Mouse (Mus musculus) retina, postnatal 7 days (tissue): ENCODE data around the gene Cdc25b.

Experiments used
- DNase-seq: peaks from one replicate; pipeline ENCODE4 v3.0.0-alpha.2; 2012; ENCODE audit warnings: low read depth, low spot score

Gene Cdc25b

DNA sequence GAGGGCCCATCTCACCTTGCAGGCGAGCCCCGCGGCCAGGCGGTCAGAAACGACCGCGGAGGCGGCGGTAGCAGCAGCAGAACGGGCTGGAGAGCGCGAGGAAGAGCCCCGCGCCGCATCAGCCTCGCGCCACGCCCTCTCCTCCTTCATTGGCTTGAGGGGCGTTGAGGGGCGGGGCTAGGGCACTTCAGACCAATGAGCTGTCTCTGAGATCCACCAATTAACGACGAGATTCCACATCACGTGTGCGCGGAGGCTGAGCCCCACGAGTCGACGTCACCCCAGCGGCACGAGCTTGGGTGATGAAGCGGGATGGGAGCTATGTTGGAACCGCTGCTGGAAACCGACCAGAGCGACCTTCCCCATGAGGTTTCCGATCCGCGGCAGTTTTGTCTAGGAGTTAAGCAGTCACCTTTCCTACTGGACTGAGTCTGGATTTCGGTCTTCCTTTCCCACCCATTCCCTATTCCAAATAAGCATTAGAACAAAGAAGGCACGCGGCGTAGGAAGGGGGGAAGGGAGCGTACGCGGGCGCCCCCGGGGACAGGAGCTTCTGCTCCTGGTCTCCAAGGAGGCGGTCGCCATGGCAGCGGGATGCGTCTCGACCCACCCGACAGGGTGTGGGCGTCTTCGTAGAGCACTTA, 26.7 kb upstream of the Cdc25b start, which contains the start of gene 1700037H04Rik:
Gene 1700037H04Rik (minus strand): TSS at position 144 of the 644 bp plus-strand sequence.
- peak; percentile 97 for DNase-seq

DNA sequence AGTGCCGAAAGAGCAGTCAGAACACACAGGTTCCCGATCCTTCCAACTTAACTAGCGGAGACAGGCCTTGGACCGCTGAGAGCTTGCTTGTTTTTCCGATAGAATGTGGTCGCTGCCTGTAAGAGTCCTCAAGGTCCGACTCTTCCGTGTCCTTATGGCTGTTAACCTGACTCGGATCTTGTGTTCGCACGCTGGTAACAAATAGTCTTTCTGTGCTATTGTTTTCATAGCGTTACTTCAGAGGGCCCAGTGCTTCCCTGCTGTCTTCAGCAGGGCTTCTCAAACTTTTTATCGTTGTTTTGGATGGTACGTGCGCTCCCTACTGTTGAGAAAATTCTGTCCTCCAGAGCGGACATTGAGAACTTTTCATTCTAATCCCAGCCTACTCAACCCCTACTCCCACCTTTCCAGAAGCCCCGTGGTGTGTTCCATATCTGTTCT, 26.1 kb upstream of the Cdc25b start:
- DNase-seq: no peak

DNA sequence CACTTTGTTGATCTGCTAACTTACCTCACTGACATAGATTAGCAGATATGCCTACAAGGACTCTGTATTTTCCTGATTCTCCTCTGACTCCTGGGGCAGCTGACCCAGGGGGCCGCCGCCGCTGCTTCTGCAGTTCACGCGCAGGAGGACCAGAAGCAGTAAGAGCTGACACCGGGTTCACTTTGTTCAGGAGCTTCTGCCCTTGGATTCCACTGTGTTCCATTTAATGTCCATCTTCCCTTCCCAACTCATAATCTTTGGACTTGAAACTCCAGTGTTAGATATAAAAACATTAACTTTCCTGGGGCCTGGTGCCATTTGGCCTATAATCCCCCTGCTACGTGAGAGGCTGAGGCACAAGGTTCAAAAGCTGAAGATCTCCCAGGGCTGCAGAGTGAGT, 22.8 kb upstream of the Cdc25b start:
- no peak for DNase-seq

DNA sequence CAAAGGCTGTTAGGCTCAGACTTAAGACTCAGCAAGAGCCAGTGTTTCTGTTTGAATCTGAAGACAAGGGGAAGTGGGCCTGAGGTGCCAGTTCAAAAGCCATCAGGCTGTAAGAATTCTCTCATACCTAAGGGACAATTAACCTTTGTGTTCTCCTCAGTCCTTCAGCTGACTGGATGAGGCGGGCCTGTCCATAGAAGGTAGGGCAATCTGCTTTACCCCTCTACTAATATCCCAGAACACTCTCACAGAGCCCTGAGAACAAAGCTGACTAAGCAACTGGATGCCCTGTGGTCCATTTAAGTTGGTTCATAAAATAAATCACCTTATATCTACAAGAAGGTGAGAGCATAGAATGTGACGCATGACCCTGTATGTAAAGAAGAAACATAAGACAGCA, 20.6 kb upstream of the Cdc25b start:
- no peak for DNase-seq

DNA sequence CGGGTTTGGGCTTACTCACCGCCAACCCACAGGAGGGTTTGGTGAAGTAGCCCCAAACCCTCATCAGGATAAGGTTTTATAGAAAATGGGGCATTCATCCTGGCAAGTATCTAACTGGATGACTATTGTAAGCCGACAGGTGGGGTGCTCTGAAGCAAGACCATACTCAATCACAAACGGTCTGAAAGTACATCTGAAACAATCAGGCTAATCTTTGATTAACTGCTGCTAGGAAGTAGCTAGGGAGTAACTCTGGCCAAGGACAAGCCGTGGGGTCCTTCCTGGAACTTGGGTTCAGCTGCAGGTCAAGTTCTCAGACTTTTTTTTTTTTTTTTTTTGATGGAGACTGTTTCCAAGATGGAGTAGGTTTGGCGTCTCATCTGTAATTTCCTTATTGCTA, 18.8 kb upstream of the Cdc25b start:
- DNase-seq: no peak

DNA sequence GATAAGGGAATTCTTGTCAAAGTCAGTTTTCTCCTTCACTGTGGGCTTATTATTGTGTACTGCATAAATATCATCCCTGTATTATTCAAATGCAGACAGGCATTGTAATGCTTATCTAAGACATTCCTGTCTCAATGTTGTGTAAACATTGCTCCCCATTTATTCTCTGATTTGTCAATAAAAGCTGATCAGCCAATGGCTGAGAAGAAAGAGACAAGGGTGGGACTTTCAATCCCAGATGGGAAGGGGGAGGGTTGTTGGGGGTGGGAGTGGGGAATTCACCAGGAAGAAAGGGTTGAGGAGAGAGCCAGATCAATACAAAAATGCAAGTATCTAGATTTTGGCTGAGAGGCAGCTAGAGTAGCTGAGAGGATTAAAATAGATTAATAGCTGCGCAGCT, 17.8 kb upstream of the Cdc25b start:
- no peak for DNase-seq

DNA sequence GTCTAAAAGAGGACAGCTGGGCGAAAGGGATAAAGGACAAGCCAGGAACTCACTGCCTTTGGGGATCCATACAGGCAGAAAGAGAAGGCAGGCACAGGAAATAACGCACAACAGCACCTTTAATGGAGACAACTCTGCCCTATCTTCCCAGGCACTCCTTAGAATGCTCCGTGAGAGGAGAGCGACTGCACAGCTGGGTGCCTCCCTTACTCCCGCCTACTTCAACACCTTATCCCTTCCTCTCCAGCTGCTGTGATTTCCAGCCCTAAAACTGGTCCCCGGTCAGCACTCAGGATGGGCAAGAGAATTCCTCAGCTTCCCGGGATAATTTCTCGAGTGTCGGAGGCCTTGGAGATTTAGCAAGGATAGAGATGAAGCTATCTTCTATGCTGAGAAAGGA, 15.8 kb upstream of the Cdc25b start:
- no peak for DNase-seq

DNA sequence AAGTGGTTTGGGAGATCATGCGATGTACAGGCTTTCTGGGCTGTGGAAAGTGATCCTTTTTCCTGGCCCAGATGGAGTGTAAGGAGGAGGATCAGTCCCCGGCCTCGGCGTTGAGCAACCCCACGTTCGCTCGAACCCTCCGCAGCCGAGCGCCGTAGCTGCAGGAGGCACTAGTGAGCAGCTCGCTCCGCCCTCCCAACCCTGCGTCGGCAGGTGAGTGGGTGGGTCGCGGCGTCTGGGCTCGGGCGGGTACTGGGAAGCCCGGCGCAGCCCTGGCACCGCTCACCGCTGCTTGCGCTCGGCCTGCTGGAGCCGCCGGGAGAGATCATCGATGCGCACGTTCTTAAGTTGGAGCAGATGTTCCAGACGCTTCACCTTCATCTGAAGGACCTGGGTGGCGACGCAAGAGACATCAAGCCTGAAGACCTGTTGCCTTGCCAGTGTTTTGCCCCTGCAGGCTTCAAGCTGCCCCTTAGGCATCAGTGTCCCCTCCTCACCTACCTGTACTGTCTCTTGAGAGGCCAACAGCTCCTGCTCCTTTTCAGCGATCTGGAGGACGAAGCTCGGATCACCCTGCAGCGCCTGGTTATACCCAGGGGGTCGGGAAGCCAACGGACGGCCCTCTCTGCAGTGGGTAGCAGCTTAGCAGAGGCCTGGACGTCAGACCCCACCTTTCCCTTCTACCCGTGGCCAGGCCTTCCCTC, 15.2 kb upstream of the Cdc25b start:
- DNase-seq: no peak

DNA sequence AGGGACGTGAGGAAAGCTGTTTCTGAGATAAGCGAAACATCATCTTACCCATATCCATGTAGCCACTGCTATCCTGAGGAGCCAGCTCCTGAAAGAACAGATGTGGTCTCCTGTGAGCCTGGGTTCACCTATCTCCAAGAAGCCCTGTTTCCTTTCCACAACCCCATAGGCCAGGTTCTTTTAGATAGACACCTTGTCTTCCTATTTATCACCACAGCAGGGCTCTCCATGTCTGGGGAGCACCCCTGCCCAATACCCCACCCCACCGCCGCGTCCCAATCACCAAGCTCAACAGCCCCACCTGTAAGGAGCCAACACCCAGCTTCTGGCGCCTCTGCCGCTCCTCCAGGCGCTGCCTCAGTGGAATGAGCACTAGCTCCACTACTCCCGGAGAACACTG, 14.4 kb upstream of the Cdc25b start:
- DNase-seq: no peak

DNA sequence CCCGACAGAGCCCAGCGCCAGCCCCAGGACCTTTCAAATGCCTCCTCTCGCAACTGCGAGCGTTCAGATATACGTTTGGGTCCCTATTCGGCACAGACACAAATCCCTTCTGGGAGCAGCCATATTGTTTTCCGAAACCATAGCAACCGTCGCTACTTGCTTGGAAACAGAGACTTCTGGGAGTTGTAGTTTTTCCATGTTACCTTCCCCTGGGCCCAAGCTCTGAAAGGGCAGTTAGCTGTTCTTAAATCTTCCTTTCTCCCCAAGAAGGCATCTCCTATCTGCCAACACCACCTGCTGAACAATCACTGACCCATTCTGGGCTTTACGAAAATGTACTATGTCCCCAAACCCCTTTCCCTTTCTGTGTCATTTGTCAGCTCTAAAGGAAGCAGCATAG, 12.0 kb upstream of the Cdc25b start:
- DNase-seq: peak; percentile 75

DNA sequence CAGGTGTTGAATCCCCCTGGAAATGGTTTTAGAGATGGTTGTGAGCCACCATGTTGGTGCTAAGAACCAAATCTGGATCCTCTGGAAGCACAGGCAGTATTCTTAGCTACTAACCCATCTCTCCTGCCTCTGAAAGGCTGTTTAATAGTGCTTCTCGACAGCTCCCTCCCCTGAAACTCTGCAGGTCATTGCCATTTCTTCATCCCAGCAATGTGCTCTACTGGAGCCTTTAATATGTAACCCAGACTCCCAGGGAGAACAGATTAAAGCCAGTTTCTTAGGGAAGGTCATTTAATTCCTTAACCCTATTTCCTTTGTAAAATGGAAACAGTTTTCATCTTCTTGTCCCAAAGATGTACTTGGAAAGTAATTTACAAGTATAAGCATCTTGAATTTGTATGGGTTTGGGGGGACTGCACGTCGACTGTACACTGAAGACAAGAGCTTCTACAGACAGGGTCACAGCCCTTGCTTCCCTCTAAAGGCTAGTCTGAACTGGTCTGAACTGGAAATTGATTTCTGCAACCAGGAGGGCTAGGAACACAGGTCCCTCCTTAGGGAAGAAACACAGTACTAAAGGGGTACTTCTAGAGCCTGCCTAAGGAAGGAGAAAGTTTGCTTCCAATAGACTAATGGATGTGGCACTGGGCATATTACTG, 11.3 kb upstream of the Cdc25b start:
- no peak for DNase-seq

DNA sequence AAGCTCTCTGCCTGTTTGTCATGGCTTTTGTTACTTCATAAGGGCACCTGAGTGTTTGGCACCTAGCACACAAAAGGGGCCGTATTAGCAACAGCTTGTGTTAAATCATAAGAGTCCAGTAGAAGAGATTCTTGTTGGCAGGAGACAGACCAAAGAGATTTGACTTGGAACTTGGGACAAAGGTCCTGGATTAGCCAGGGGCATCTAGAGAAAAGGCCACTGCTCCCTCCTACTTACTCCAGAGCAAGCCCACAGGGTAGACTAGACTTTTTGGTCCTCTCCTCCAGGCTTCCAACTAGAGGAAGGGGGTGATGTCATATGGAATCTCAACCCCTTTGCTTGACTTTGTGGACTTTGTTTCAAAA, 10.8 kb upstream of the Cdc25b start:
- DNase-seq: no peak

DNA sequence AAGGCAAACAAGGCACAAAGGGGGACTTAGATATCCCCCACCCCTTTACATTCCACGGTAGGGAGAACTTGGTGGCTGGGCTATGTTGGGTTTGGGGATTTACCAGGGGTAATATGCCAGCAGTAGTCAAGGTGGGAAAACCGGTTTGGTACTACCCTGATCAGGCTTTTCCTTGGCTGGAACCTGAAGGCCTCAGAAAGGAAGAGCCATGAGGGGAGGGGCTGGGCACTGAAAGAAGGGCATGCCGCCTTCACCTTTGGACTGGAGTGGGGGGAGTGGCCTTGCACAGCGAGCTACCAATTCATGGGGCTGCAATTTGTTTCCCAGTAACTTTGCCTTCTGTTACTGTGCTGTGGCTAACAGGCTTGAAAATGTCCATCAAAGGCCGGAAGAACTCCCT, 10.3 kb upstream of the Cdc25b start:
- no peak for DNase-seq

DNA sequence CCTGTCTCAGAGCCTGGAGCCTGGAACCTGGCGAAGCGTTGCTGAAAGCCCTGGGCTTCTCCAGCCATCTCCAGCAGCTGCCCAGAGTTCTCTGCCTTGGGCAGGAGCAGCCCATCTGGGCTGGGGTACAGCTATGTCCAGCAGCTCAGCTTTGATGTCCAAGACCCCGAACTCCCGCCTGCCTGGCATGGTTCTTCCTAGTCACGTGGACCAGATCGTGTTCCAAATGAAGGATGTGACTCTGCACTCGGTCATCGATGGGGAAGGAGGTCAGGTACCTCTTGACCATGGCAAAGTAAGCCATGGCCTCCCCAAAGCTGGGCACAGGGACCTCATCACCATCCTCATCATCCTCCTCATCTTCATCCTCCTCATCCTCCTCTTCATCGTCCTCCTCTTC, 8.8 kb upstream of the Cdc25b start:
- DNase-seq: no peak

DNA sequence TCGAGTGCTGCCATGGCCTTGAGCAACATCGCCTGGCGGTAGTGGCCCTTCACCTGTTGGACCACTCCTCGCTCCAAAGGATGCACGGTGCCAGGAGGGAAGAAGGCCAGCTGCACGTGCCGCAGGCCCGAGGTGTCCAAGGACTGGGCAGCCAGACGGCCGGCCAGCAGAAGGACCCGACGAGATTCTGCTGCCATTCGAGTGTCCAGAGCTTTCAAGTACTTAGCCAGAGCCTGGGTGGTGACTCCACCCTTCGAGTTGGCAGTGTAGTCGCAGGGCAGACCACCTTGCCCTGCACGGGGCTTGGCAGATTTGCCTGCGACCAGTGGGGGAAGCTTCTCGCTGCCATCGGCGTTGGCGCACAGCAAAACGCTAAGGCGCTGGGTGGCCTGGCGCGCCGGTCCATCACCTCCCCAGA, 7.9 kb upstream of the Cdc25b start:
- no peak for DNase-seq

DNA sequence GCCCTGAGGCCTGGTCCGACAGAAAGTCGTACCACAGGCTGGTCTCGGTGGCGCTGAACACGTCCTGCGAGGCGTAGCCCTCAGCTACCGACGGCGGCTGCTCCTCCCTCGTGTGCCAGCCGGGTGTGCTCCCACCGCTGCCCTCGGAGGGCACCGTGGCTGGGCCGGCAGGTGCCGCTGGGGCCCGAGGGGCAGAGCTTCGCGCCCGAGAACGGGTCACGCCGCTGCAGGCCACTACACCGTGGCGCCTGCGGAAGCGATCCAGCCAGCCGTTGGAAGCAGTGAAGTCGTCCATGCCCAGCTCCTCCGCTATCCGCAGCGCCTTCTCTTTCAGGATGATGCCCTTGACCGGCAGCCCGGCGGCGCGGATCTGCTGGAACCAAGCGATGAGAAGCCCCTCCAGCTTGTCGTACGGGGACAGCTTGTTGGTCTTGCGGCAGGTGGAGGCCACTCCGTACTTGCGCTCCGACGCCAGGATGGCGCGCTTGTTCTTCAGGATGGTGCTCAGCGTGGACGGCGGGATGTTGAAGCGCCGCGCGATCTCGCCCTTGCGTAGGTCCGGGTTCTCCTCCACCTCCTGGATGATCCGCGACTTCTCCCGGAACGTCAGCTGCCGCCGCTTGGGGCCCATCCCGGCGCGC, 7.4 kb upstream of the Cdc25b start:
- no peak for DNase-seq

DNA sequence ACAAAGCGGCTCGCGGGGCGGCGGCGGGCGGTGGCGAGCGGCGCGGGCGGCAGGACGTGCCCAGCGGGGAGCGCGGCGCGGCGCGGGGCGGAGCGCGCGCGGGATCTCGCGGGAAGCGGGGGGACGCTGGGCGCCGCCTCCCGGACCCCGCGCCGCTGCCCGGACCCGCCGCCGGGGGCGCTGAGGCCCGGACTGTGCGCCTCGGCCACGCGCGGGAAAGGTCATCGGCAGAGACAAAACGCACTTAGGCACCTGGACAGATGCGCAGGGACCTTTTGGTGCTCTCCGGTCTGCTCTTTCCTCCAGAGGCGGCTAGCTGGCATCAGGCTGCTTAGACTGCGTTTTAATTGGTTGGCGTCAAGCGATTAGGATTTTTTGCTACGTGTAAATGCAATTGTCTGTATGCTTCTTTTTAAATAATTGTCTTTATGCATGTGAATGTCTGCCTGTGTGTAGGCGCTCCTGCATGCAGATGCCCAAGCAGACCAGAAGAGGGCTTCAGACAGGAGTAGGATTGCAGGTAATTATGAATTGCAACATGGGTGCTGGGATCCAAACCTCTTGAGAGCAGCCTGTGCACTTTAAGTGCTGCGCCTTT, 6.7 kb upstream of the Cdc25b start, which contains the start of gene Cenpb:
Gene Cenpb (minus strand): TSS at position 78 of the 598 bp plus-strand sequence.
- DNase-seq: peak; percentile 78

DNA sequence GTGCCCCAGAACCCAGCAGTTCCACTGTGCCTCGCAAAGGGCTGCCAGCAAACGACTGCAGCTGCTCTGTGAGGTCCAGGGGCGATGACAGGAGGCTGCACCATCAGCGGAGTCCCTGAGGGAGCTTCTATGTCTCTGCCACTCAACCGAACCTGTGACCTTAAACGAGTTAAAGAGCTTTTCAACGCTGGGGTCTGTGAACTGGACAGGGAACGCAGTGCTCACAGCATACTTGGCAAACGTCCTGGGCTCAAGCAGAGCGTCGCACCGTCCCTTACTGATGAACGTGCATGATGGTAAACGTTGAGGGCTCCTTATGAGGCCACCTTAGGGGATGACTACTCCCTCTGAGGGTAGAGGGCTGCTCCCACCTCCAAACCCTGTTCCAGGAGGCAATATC, 406 bp upstream of the Cdc25b start:
- no peak for DNase-seq

DNA sequence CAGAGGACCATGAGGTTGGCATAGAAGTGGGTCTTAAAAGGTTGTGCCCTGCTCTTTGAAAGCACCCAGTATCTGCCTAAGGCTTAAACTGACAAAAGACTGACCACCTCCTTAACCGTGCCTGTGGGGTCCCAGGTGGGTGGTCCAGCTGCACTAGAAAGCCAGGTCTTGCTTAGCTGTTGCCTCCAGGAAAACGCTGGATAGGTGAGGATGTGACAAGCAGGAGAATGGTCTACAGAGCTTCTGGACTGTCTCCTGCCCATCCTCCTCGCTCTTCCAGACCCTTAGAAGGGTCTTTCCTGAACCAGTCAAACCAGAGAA, 813 bp downstream of the Cdc25b start:
- DNase-seq: no peak

DNA sequence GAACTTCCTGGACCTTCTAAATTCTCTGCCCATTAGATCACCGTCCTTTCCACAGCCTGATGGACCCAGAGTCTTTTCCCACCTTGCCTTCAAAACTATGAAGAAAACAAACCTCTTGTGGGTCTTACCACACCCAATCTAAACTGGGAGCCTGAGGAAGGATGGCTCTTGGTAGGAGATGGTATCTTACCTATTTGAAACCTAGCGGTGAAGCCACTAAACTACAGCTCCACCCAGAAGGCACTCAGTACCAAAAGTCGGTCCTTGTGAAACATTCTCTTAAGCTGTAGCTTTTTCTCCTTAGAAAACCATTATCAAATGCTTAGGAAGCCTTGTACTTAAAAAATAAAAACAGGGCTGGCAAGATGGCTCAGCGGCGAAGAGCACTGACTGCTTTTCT, 1.6 kb downstream of the Cdc25b start:
- no peak for DNase-seq

DNA sequence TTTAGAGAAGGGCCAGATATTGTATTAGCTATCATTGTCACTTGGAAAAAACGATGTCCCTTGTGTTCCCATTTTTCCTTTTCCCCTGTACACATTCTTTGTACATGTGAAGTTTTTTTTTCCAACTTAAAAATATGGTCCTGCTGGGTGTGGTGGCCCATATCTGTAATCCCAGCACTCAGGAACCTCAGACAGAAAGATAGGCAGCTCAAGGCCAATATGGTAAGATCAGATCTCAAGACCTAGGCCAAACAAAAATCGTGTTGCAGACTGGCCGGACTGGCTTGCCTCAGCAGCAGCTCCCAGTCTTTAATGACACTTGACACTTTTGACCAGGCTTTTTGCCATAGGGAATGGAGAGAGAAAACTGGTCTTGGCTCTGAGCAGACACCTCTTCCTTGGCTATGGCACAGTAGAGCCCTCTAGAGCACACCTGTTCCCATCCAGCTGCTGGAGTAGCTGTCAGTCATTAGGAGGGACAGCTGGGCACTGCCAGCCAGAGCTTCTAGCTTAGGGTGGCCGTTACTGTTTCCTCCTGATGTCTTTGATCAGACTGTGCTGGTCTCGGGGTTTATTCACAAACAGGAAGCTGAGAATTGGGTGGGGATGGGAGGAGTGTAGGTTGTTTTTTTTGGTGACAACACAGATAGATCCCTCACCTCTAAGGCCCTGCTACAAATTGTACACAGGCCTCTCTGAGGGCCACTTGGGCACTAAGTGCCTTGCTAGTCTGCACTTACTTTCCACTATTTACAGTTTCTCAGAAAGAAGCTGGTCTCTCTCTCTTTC, 3.0 kb downstream of the Cdc25b start:
- DNase-seq: no peak
